Comparison of ENCODE assay signal across 11 mouse cellular contexts in genomic region chr12:9460193-9460592, GRCm38 (mm10).
A peak's percentile ranks its signal among the peaks of the same experiment; 100 is the strongest.
DNase-seq lines count a peak whose midpoint lies in the region.
"Had no signal": no experiment of that assay in that cellular context is flagged by ENCODE, and none has a peak within 500 bp of the region (broad histone marks: within the 10 kb centered on the region; RNA-seq: fewer than 3 reads in every experiment).

No protein-coding gene starts in this region.

- DNase-seq in heart, adult 9 months (ENCODE audit: low spot score in 2 of 2): peak; percentile 15 to 38
- no peak for DNase-seq in heart, postnatal 4 days
- peak; percentile 4 to 14 for DNase-seq in lung, adult 18-20 months
- no peak for DNase-seq in lung, postnatal 14 days
- DNase-seq in 3T3-L1 (ENCODE audit: low read depth, low spot score): peak; percentile 81
- peak; percentile 83 for DNase-seq in fibroblast of lung, adult 2 months (ENCODE audit: low read depth)
- DNase-seq in left cerebral cortex, adult 18-20 months (ENCODE audit: low spot score in 2 of 2): no peak
- DNase-seq: cerebellum, postnatal 14 days; gastrocnemius, postnatal 10 days; right cerebral cortex, adult 18-20 months; spleen, adult 18-20 months had no signal

Comparison
In these comparisons a context has a peak if more than half of its experiments do, and no peak if none do; other contexts are left out.
1. DNase-seq: peak in heart, adult 9 months (2 of 2), lung, adult 18-20 months (2 of 2), 3T3-L1 (single experiment) and fibroblast of lung, adult 2 months (single experiment); none in heart, postnatal 4 days (single experiment), lung, postnatal 14 days (single experiment) and left cerebral cortex, adult 18-20 months (0 of 2).